Mouse (Mus musculus): Measurements from ENCODE around the gene Xirp1. TPM values are rescaled to one million over a fixed set of nuclear protein-coding genes. Genes with fewer than 3 reads are reported as not detected.

The Xirp1 gene
- polyA plus RNA-seq, 1 experiment from 2014 or later, result 0.07 TPM

DNA sequence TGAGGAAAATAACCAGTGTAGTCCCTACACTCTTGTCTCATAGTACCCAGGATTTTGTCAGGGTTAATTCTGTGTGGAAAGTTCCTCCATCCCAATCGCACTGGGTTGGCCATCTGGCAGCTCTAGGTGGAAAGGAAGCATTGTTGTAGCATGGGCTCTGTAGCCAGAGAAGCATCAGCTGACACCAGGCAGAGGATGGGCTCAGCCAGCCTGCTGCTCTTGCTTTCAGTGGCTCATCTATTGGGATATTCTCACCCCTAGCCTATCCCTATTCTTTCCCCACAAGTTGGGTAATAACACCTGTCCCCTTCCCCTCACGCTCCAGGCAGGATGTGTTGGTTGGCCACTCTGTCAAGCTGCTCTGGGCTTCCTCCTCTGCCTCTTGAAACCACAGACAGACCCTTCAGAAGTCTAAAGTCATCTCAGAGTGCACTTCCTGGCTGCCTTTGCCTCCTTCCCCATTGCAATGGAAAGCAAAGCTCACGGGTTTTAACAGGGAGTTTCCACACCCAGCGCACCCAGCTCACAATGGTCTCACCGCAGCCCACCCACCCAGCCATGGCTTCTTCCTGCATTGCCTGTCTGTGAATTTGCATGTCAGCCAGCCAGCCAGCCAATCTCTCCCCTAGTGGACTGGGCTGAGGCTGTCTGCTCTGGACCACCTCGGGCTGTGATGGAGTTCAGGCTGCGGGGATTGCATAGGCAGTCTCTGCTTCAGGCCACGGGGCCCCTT, 31.3 kb upstream of the Xirp1 start:
- no peaks in the 10 kb centered on the region for H3K4me1 ChIP-seq (ENCODE audit: control insufficient read depth, insufficient read depth, low read length)
- ATAC-seq (ENCODE audit: insufficient number of reproducible peaks, insufficient read depth, low FRiP score, low read depth), result no peak
- H3K36me3 ChIP-seq (ENCODE audit: control insufficient read depth, insufficient read depth, low read length), result no peaks in the 10 kb centered on the region

DNA sequence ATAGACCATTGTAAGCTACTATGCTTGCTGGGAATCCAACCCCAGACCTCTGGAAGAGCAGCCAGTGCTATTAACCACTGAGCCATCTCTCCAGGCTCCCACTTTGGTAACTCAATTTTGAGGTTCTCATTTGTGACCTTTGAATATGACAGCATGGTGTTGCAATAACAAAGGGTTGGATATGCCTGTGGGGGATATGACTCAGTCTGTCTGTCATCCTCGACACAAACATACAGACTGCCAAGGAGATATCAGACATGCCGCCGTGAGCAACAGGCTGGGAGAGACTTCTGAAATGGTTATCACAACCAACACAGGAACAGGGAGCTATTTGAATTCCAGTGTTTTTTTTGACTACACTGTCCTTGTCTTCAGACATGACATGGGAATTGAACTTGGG, 26.0 kb upstream of the Xirp1 start:
- Histone ChIP-seq H3K4me2 (replicated peaks; ENCODE audit: low read depth, low read length) (no peak overlapping the region), H3K9ac (replicated peaks; ENCODE audit: low read depth, low read length) (no peak overlapping the region), H3K4me1 (ENCODE audit: control insufficient read depth, insufficient read depth, low read length) (no peaks in the 10 kb centered on the region), H3K27me3 (ENCODE audit: control insufficient read depth, insufficient read depth, low read length) (no peaks in the 10 kb centered on the region), H3K36me3 (ENCODE audit: control insufficient read depth, insufficient read depth, low read length) (no peaks in the 10 kb centered on the region), H3K27ac (ENCODE audit: low read length) (no peak overlapping the region), H3K4me3 (ENCODE audit: low read depth, low read length) (no peak overlapping the region), H3K9me3 (ENCODE audit: control insufficient read depth, low read depth, low read length) (no peaks in the 10 kb centered on the region)
- WGBS, result 70% methylated on average over 3 of the region's 3 CpGs
- ATAC-seq (ENCODE audit: insufficient number of reproducible peaks, insufficient read depth, low FRiP score, low read depth), result no peak

More for the DNA sequence above, 31.3 kb upstream of the Xirp1 start:
- Histone ChIP-seq H3K9ac (replicated peaks; ENCODE audit: low read depth, low read length) (no peak overlapping the region), H3K4me2 (replicated peaks; ENCODE audit: low read depth, low read length) (no peak overlapping the region), H3K27ac (ENCODE audit: low read length) (no peak overlapping the region), H3K4me3 (ENCODE audit: low read depth, low read length) (no peak overlapping the region), H3K27me3 (ENCODE audit: control insufficient read depth, insufficient read depth, low read length) (no peaks in the 10 kb centered on the region), H3K9me3 (ENCODE audit: control insufficient read depth, low read depth, low read length) (no peaks in the 10 kb centered on the region)
- 48% methylated on average over 8 of the region's 8 CpGs for WGBS

- Histone ChIP-seq H3K9ac (replicated peaks; ENCODE audit: low read depth, low read length) (no peak overlapping the region), H3K4me3 (ENCODE audit: low read depth, low read length) (no peak overlapping the region), H3K4me2 (replicated peaks; ENCODE audit: low read depth, low read length) (no peak overlapping the region), H3K4me1 (ENCODE audit: control insufficient read depth, insufficient read depth, low read length) (no peaks in the 10 kb centered on the region), H3K27me3 (ENCODE audit: control insufficient read depth, insufficient read depth, low read length) (no peaks in the 10 kb centered on the region), H3K9me3 (ENCODE audit: control insufficient read depth, low read depth, low read length) (no peaks in the 10 kb centered on the region), H3K36me3 (ENCODE audit: control insufficient read depth, insufficient read depth, low read length) (no peaks in the 10 kb centered on the region), H3K27ac (ENCODE audit: low read length) (no peak overlapping the region)
- ATAC-seq (ENCODE audit: insufficient number of reproducible peaks, insufficient read depth, low FRiP score, low read depth), result no peak
- 66% methylated on average over 6 of the region's 6 CpGs for WGBS
Measured at GRCm38 (mm10) chr9:120048495-120048894, 25.1 kb upstream of the Xirp1 start.

- 85% methylated on average over 7 of the region's 7 CpGs for WGBS
- H3K27me3 ChIP-seq (ENCODE audit: control insufficient read depth, insufficient read depth, low read length), result no peaks in the 10 kb centered on the region
- no peak overlapping the region for H3K4me2 ChIP-seq (replicated peaks; ENCODE audit: low read depth, low read length)
- no peak overlapping the region for H3K4me3 ChIP-seq (ENCODE audit: low read depth, low read length)
- H3K9me3 ChIP-seq (ENCODE audit: control insufficient read depth, low read depth, low read length), result no peaks in the 10 kb centered on the region
- ATAC-seq (ENCODE audit: insufficient number of reproducible peaks, insufficient read depth, low FRiP score, low read depth), result no peak
- H3K4me1 ChIP-seq (ENCODE audit: control insufficient read depth, insufficient read depth, low read length), result no peaks in the 10 kb centered on the region
- no peak overlapping the region for H3K9ac ChIP-seq (replicated peaks; ENCODE audit: low read depth, low read length)
- H3K36me3 ChIP-seq (ENCODE audit: control insufficient read depth, insufficient read depth, low read length), result no peaks in the 10 kb centered on the region
- no peak overlapping the region for H3K27ac ChIP-seq (ENCODE audit: low read length)
Measured at GRCm38 (mm10) chr9:120043115-120043514, 19.7 kb upstream of the Xirp1 start.

DNA sequence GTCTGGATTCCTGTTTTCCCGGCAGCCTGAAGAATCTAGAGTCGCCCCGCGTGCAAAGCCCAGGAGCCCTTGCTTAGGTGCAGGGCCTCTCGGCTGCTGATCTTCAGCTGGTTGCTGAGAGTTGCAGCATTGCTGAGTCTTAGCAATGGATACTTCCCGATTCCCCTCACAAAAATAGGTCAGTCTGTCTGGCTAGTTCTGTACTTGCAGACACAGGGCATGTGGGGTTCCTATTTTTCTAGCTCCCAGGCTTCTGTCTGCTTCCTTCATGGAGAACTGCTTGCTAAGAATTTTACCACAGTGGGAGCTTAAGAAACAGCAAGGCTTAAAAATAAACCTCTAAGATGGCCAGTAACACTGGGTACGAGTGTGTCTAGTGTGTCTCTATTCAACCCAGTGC, 14.0 kb upstream of the Xirp1 start:
- Histone ChIP-seq H3K4me3 (ENCODE audit: low read depth, low read length) (no peak overlapping the region), H3K9ac (replicated peaks; ENCODE audit: low read depth, low read length) (no peak overlapping the region), H3K4me1 (ENCODE audit: control insufficient read depth, insufficient read depth, low read length) (no peaks in the 10 kb centered on the region), H3K36me3 (ENCODE audit: control insufficient read depth, insufficient read depth, low read length) (no peaks in the 10 kb centered on the region), H3K27me3 (ENCODE audit: control insufficient read depth, insufficient read depth, low read length) (no peaks in the 10 kb centered on the region), H3K27ac (ENCODE audit: low read length) (no peak overlapping the region), H3K9me3 (ENCODE audit: control insufficient read depth, low read depth, low read length) (no peaks in the 10 kb centered on the region), H3K4me2 (replicated peaks; ENCODE audit: low read depth, low read length) (no peak overlapping the region)
- WGBS, result 77% methylated on average over 7 of the region's 7 CpGs
- ATAC-seq (ENCODE audit: insufficient number of reproducible peaks, insufficient read depth, low FRiP score, low read depth), result no peak

DNA sequence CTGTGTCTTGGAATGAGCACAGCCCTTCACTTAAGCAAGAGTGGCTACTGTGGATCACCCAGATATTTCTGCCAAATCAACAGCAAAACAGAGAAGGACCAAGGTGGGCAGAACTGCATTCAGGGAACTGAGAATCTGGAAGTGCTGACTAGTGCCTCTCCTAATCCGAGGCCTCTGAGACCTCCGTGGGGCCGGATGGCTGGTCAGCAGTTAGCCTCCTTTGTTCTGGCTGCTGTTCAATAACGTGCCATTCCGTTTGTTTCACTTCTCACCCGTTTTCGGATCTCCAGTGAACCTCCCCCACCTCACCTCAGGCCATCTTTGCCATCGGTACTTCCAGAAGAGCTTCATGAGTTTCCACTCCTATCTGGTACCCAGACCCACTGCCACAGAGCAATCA, 11.0 kb upstream of the Xirp1 start:
- WGBS, result 73% methylated on average over 8 of the region's 8 CpGs
- no peaks in the 10 kb centered on the region for H3K4me1 ChIP-seq (ENCODE audit: control insufficient read depth, insufficient read depth, low read length)
- no peak for ATAC-seq (ENCODE audit: insufficient number of reproducible peaks, insufficient read depth, low FRiP score, low read depth)
- no peak overlapping the region for H3K9ac ChIP-seq (replicated peaks; ENCODE audit: low read depth, low read length)
- H3K27ac ChIP-seq (ENCODE audit: low read length), result no peak overlapping the region
- no peaks in the 10 kb centered on the region for H3K36me3 ChIP-seq (ENCODE audit: control insufficient read depth, insufficient read depth, low read length)
- no peak overlapping the region for H3K4me3 ChIP-seq (ENCODE audit: low read depth, low read length)
- H3K27me3 ChIP-seq (ENCODE audit: control insufficient read depth, insufficient read depth, low read length), result no peaks in the 10 kb centered on the region
- no peak overlapping the region for H3K4me2 ChIP-seq (replicated peaks; ENCODE audit: low read depth, low read length)
- no peaks in the 10 kb centered on the region for H3K9me3 ChIP-seq (ENCODE audit: control insufficient read depth, low read depth, low read length)

GRCm38 (mm10) chr9:120032710-120033109, 9.3 kb upstream of the Xirp1 start:
- no peaks in the 10 kb centered on the region for H3K4me1 ChIP-seq (ENCODE audit: control insufficient read depth, insufficient read depth, low read length)
- no peak overlapping the region for H3K4me2 ChIP-seq (replicated peaks; ENCODE audit: low read depth, low read length)
- no peaks in the 10 kb centered on the region for H3K27me3 ChIP-seq (ENCODE audit: control insufficient read depth, insufficient read depth, low read length)
- H3K27ac ChIP-seq (ENCODE audit: low read length), result no peak overlapping the region
- peak; percentile 78 for ATAC-seq (ENCODE audit: insufficient number of reproducible peaks, insufficient read depth, low FRiP score, low read depth)
- WGBS, result 64% methylated on average over 6 of the region's 6 CpGs
- H3K9ac ChIP-seq (replicated peaks; ENCODE audit: low read depth, low read length), result no peak overlapping the region
- no peaks in the 10 kb centered on the region for H3K9me3 ChIP-seq (ENCODE audit: control insufficient read depth, low read depth, low read length)
- H3K36me3 ChIP-seq (ENCODE audit: control insufficient read depth, insufficient read depth, low read length), result no peaks in the 10 kb centered on the region
- H3K4me3 ChIP-seq (ENCODE audit: low read depth, low read length), result no peak overlapping the region

GRCm38 (mm10) chr9:120030421-120030820, 7.0 kb upstream of the Xirp1 start:
- H3K4me3 ChIP-seq (ENCODE audit: low read depth, low read length), result no peak overlapping the region
- H3K4me1 ChIP-seq (ENCODE audit: control insufficient read depth, insufficient read depth, low read length), result no peaks in the 10 kb centered on the region
- no peaks in the 10 kb centered on the region for H3K27me3 ChIP-seq (ENCODE audit: control insufficient read depth, insufficient read depth, low read length)
- H3K9ac ChIP-seq (replicated peaks; ENCODE audit: low read depth, low read length), result no peak overlapping the region
- WGBS, result 84% methylated on average over 10 of the region's 10 CpGs
- no peaks in the 10 kb centered on the region for H3K9me3 ChIP-seq (ENCODE audit: control insufficient read depth, low read depth, low read length)
- no peak overlapping the region for H3K4me2 ChIP-seq (replicated peaks; ENCODE audit: low read depth, low read length)
- no peak for ATAC-seq (ENCODE audit: insufficient number of reproducible peaks, insufficient read depth, low FRiP score, low read depth)
- H3K27ac ChIP-seq (ENCODE audit: low read length), result no peak overlapping the region
- no peaks in the 10 kb centered on the region for H3K36me3 ChIP-seq (ENCODE audit: control insufficient read depth, insufficient read depth, low read length)

DNA sequence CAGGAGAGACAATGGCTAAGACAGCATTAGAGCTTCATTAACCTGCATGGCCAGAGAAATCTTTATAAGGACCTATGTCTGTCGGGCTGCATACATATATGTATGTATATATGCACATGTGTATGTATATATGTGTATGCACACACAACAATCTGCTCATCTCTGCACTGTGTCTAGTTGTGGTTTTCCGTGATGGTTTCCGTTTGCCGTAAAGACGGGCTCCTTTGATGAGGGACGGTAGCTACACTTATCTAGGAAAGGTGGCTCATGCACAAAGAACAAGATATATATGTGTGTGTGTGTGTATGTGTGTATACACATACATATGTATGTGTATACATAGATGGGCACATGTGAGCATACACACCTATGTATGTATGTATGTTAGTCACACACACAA, 6.5 kb upstream of the Xirp1 start:
- no peaks in the 10 kb centered on the region for H3K27me3 ChIP-seq (ENCODE audit: control insufficient read depth, insufficient read depth, low read length)
- H3K4me3 ChIP-seq (ENCODE audit: low read depth, low read length), result no peak overlapping the region
- 91% methylated on average over 6 of the region's 6 CpGs for WGBS
- ATAC-seq (ENCODE audit: insufficient number of reproducible peaks, insufficient read depth, low FRiP score, low read depth), result no peak
- no peaks in the 10 kb centered on the region for H3K36me3 ChIP-seq (ENCODE audit: control insufficient read depth, insufficient read depth, low read length)
- no peak overlapping the region for H3K4me2 ChIP-seq (replicated peaks; ENCODE audit: low read depth, low read length)
- H3K9ac ChIP-seq (replicated peaks; ENCODE audit: low read depth, low read length), result no peak overlapping the region
- H3K27ac ChIP-seq (ENCODE audit: low read length), result no peak overlapping the region
- H3K4me1 ChIP-seq (ENCODE audit: control insufficient read depth, insufficient read depth, low read length), result no peaks in the 10 kb centered on the region
- no peaks in the 10 kb centered on the region for H3K9me3 ChIP-seq (ENCODE audit: control insufficient read depth, low read depth, low read length)
